Mouse (Mus musculus) forebrain, postnatal 0 days (tissue): ENCODE measurements around the gene Sh2b2. TPM values are rescaled to one million over a fixed set of nuclear protein-coding genes. Genes with fewer than 3 reads are reported as not detected.

Experiments used
- ATAC-seq: fragments of 200-750 bp; cut with Nextera tagmentation; 2 replicates; pipeline ENCODE4 v1.8.0; 2017; ENCODE audit warnings: mild to moderate bottlenecking, moderate library complexity
- DNase-seq: peaks from one replicate; pipeline ENCODE4 v3.0.0-alpha.2; 2015
- H3K27ac ChIP-seq: fragments of 300-500 bp; sonication (generic); 2 replicates; pipeline ENCODE4 v1.5.1; 2014; ENCODE audit warnings: low read depth, mild to moderate bottlenecking, antibody characterized with exemption, low read length, moderate library complexity, mixed read lengths
- H3K27me3 ChIP-seq: fragments of 300-500 bp; sonication (generic); 2 replicates; pipeline ENCODE4 v1.6.1; 2014; ENCODE audit warnings: mild to moderate bottlenecking, low read length, mixed read lengths; ENCODE audit not compliant: insufficient read depth
- H3K36me3 ChIP-seq: fragments of 300-500 bp; sonication (generic); 2 replicates; pipeline ENCODE4 v1.6.1; 2014; ENCODE audit warnings: mild to moderate bottlenecking, moderate library complexity; ENCODE audit not compliant: insufficient read depth
- H3K4me1 ChIP-seq: fragments of 300-500 bp; sonication (generic); 2 replicates; pipeline ENCODE4 v1.6.1; 2014; ENCODE audit warnings: antibody characterized with exemption; ENCODE audit not compliant: insufficient read depth
- H3K4me2 ChIP-seq: fragments of 300-500 bp; sonication (generic); 2 replicates; pipeline ENCODE4 v1.6.1; 2014; ENCODE audit warnings: low read depth, mild to moderate bottlenecking, moderate library complexity
- H3K4me3 ChIP-seq: fragments of 300-500 bp; sonication (generic); 2 replicates; pipeline ENCODE4 v1.5.1; 2014; ENCODE audit warnings: low read depth, low read length, mixed read lengths
- H3K9ac ChIP-seq: fragments of 300-500 bp; sonication (generic); 2 replicates; pipeline ENCODE4 v1.6.1; 2014; ENCODE audit warnings: mild to moderate bottlenecking
- H3K9me3 ChIP-seq: fragments of 300-500 bp; sonication (generic); 2 replicates; pipeline ENCODE4 v1.6.1; 2016; ENCODE audit warnings: low read length
- CTCF ChIP-seq: sonication (generic); IDR thresholded peaks from 2 replicates; pipeline ENCODE4 v1.5.1; 2016; ENCODE audit warnings: antibody characterized with exemption, control low read depth, low read depth
- WGBS: fragments of 180-500 bp; shearing (Covaris S2); extraction: QIAGEN DNeasy Blood & Tissue Kit; methylation state at CpG from one replicate; pipeline ENCODE4 v1.1.7; 2014; 5-methylcytosine and 5-hydroxymethylcytosine counted together
- polyA plus RNA-seq: library from polyadenylated mRNA; unstranded; fragments of >200 nt; fragmentation: Nextera tagmentation; extraction: Ambion mirVana; gene quantifications from 2 replicates; pipeline ENCODE4 v1.2.1, GENCODE M21; 2015
- total RNA-seq: library from RNA; depleted of rRNA; stranded (reverse); fragments of >200 nt; gene quantifications from 2 replicates; pipeline ENCODE4 v1.2.3, GENCODE M21; 2014

The Sh2b2 gene
- total and polyA plus RNA-seq, 2 experiments from 2014 or later: 22.7 to 38.4 TPM

- Histone ChIP-seq H3K9ac (no peak overlapping the region), H3K27ac (no peak overlapping the region), H3K36me3 (0 out of 2 replicates have a peak, but pooled peaks cover 3% of the 10 kb centered on the region), H3K9me3 (no peaks in the 10 kb centered on the region), H3K4me3 (no peak overlapping the region), H3K27me3 (no peaks in the 10 kb centered on the region), H3K4me2 (no peak overlapping the region), H3K4me1 (peaks cover 10% of the 10 kb centered on the region)
- WGBS: 28% methylated on average over 7 of the region's 7 CpGs
- peak; percentile 62 for ATAC-seq
- peak; percentile 97 for TF ChIP-seq CTCF
- DNase-seq: peak; percentile 90
Observed at GRCm38 (mm10) chr5:136201832-136202231, 44.5 kb downstream of the Sh2b2 start.

- no peak overlapping the region for H3K27ac ChIP-seq
- 0 out of 2 replicates have a peak, but pooled peaks have one; percentile 29 for TF ChIP-seq CTCF
- H3K4me3 ChIP-seq: peak overlapping the region; percentile 94
- H3K9ac ChIP-seq: peak overlapping the region; percentile 75; the same call in 1 of the 2 replicates
- no peak for DNase-seq
- H3K9me3 ChIP-seq: no peaks in the 10 kb centered on the region
- H3K36me3 ChIP-seq: peaks cover 18% of the 10 kb centered on the region
- 22% methylated on average over 11 of the region's 11 CpGs for WGBS
- no peak for ATAC-seq
- H3K27me3 ChIP-seq: no peaks in the 10 kb centered on the region
- H3K4me1 ChIP-seq: peaks cover 10% of the 10 kb centered on the region
- peak overlapping the region; percentile 89 for H3K4me2 ChIP-seq
Observed at GRCm38 (mm10) chr5:136199526-136199925, 46.8 kb downstream of the Sh2b2 start.

GRCm38 (mm10) chr5:136198474-136199391, 47.6 kb downstream of the Sh2b2 start, which contains the start of gene Prkrip1:
TSS of gene Prkrip1 (minus strand) at chr5:136198963.
- H3K4me2 ChIP-seq: peak within 1 kb of the TSS; percentile 89
- peak within 1 kb of the TSS; percentile 75 for H3K9ac ChIP-seq
- peak within 1 kb of the TSS; percentile 94 for H3K4me3 ChIP-seq
- H3K27me3 ChIP-seq: no peaks in the 10 kb centered on the region
- ATAC-seq (peak; percentile 90), DNase-seq (peak; percentile 99)
- under 1% methylated on average over 62 of the region's 62 CpGs for WGBS
- peaks cover 26% of the 10 kb centered on the region for H3K36me3 ChIP-seq
- H3K4me1 ChIP-seq: peaks cover 10% of the 10 kb centered on the region
- H3K27ac ChIP-seq: peak within 1 kb of the TSS; percentile 81
- no peaks in the 10 kb centered on the region for H3K9me3 ChIP-seq
- no peak; the same call in 1 of the 2 replicates for TF ChIP-seq CTCF

- Histone ChIP-seq H3K4me3 (no peak overlapping the region), H3K4me2 (no peak overlapping the region), H3K9ac (no peak overlapping the region), H3K9me3 (no peaks in the 10 kb centered on the region), H3K27ac (no peak overlapping the region), H3K4me1 (no peaks in the 10 kb centered on the region), H3K36me3 (peaks cover 74% of the 10 kb centered on the region), H3K27me3 (no peaks in the 10 kb centered on the region)
- WGBS: 85% methylated on average over 7 of the region's 7 CpGs
- no peak for DNase-seq
- ATAC-seq: no peak
- no peak; the same call in none of the 2 replicates for TF ChIP-seq CTCF
Observed at GRCm38 (mm10) chr5:136191870-136192269, 54.5 kb downstream of the Sh2b2 start.

GRCm38 (mm10) chr5:136186723-136187122, 59.6 kb downstream of the Sh2b2 start:
- H3K27ac ChIP-seq: no peak overlapping the region
- H3K9ac ChIP-seq: no peak overlapping the region
- WGBS: 38% methylated on average over 4 of the region's 4 CpGs
- no peaks in the 10 kb centered on the region for H3K9me3 ChIP-seq
- no peaks in the 10 kb centered on the region for H3K27me3 ChIP-seq
- peak; percentile 78 for ATAC-seq
- peak; percentile 89 for TF ChIP-seq CTCF
- H3K4me3 ChIP-seq: no peak overlapping the region
- H3K36me3 ChIP-seq: peaks cover 59% of the 10 kb centered on the region
- DNase-seq: peak; percentile 75
- H3K4me1 ChIP-seq: no peaks in the 10 kb centered on the region
- H3K4me2 ChIP-seq: no peak overlapping the region

GRCm38 (mm10) chr5:136183766-136184165, 62.6 kb downstream of the Sh2b2 start:
- ATAC-seq (no peak), DNase-seq (no peak)
- Histone ChIP-seq H3K9me3 (no peaks in the 10 kb centered on the region), H3K4me2 (no peak overlapping the region), H3K4me3 (no peak overlapping the region), H3K4me1 (no peaks in the 10 kb centered on the region), H3K36me3 (peaks cover 62% of the 10 kb centered on the region), H3K27me3 (no peaks in the 10 kb centered on the region), H3K27ac (no peak overlapping the region), H3K9ac (no peak overlapping the region)
- WGBS: 89% methylated on average over 7 of the region's 7 CpGs
- peak; percentile 26 for TF ChIP-seq CTCF

- no peak overlapping the region for H3K27ac ChIP-seq
- H3K9me3 ChIP-seq: no peaks in the 10 kb centered on the region
- no peak overlapping the region for H3K4me3 ChIP-seq
- H3K27me3 ChIP-seq: no peaks in the 10 kb centered on the region
- H3K4me1 ChIP-seq: no peaks in the 10 kb centered on the region
- DNase-seq: no peak
- H3K4me2 ChIP-seq: no peak overlapping the region
- no peak for ATAC-seq
- TF ChIP-seq CTCF: no peak
- H3K9ac ChIP-seq: no peak overlapping the region
- peaks cover 62% of the 10 kb centered on the region for H3K36me3 ChIP-seq
- 97% methylated on average over 4 of the region's 4 CpGs for WGBS
Observed at GRCm38 (mm10) chr5:136182830-136183229, 63.5 kb downstream of the Sh2b2 start.
